Mouse (Mus musculus): ENCODE results near the gene Mme.

- TF ChIP-seq GATA1 (IDR thresholded peaks at IDR 0.05; ENCODE audit: borderline replicate concordance, low read length), result no peak
- TF ChIP-seq FLI1 (IDR thresholded peaks at IDR 0.05; ENCODE audit: low read length), result no peak
Observed at GRCm38 (mm10) chr3:63391348-63391747, 150.0 kb downstream of the Mme start.

Measured in megakaryocyte, embryonic 14.5 days (primary cell).